Mouse (Mus musculus) bone marrow, adult 2 months (tissue): ENCODE measurements around the gene Mrto4. TPM values are rescaled to one million over a fixed set of nuclear protein-coding genes. Genes with fewer than 3 reads are reported as not detected.

Experiments used
- H3K27ac ChIP-seq: fragments of 200-500 bp; 2 replicates; pipeline ENCODE4 v1.5.1; 2012; ENCODE audit warnings: low read depth, mild to moderate bottlenecking, control low read depth, inconsistent platforms, low read length; ENCODE audit not compliant: control insufficient read depth, poor library complexity, insufficient read depth
- H3K4me1 ChIP-seq: fragments of 200-500 bp; 2 replicates; pipeline ENCODE4 v1.6.1; 2011; ENCODE audit warnings: low read length; ENCODE audit not compliant: control insufficient read depth, insufficient read depth
- H3K4me3 ChIP-seq: fragments of 200-500 bp; replicated peaks from 2 replicates; pipeline ENCODE3; 2011; ENCODE audit warnings: mild to moderate bottlenecking, low read depth, low read length, control low read depth; ENCODE audit not compliant: control insufficient read depth
- CTCF ChIP-seq: fragments of 200-500 bp; IDR thresholded peaks from 2 replicates; pipeline ENCODE4 v1.5.1; 2011; ENCODE audit warnings: low read length, control low read depth; ENCODE audit not compliant: control insufficient read depth, insufficient read depth
- POLR2A ChIP-seq: fragments of 200-500 bp; IDR thresholded peaks from 2 replicates; pipeline ENCODE4 v1.6.1; 2011; ENCODE audit warnings: low read depth, mild to moderate bottlenecking, control low read depth, low read length, borderline replicate concordance; ENCODE audit not compliant: control insufficient read depth
- WGBS: fragments of 180-500 bp; shearing (Covaris S2); methylation state at CpG from one replicate; pipeline ENCODE4 v1.1.7; 2018; 5-methylcytosine and 5-hydroxymethylcytosine counted together
- polyA plus RNA-seq: library from polyadenylated mRNA; stranded (reverse); fragments of >200 nt; gene quantifications from 2 replicates; pipeline ENCODE4 v1.2.4, GENCODE M21; 2011; ENCODE audit warnings: low replicate concordance; ENCODE audit not compliant: missing spikeins, insufficient read depth, insufficient read length

Gene Mrto4
- polyA plus RNA-seq, 1 experiment = 64.4 TPM

DNA sequence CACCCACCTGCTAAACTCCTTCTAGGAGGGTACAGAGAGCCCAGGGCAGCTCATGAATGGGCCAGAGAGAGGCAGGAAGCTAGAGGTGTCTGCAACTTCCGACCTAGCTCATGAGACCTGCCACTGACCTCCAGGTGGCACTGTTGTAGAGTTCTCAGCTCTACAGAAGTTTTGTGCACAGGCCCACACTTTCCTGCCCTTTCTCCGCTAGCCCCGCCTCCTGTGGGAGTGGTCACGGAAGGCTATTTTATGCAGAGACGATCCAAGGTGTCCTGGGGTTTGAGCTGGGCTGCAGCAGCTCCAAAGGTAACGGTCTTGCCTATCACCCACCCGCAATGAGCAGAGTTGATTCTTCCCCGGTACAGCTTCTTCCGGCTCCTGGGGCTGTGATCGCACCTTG, 21.8 kb downstream of the Mrto4 start:
- Histone ChIP-seq H3K4me3 (peak overlapping the region; percentile 80), H3K4me1 (no peaks in the 10 kb centered on the region), H3K27ac (peak overlapping the region; percentile 27; the same call in 1 of the 2 replicates)
- WGBS = 3% methylated on average over 10 of the region's 10 CpGs
- TF ChIP-seq CTCF (peak; percentile 89), POLR2A (no peak)

DNA sequence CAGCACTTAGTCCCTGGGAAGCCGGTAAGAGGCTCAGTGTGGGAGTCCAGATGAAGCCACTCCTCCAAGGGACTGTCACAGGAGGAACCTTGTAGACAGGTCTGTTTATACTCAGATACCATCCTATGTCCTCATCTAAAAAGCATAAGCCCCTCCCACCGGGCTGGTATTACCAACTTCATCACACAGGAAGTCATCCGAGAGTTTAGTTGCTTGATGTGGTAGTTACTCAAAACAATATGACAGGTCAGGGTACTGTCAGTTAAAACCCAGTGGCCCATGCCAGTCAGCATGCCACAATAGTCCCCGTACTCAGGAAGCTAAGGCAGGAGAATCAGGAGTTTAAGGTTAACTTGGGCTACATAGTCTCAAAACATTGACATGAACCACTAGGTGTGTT, 32.6 kb downstream of the Mrto4 start:
- Histone ChIP-seq H3K4me1 (no peaks in the 10 kb centered on the region), H3K27ac (no peak overlapping the region), H3K4me3 (no peak overlapping the region)
- WGBS = 76% methylated on average over 4 of the region's 4 CpGs
- TF ChIP-seq CTCF (no peak), POLR2A (no peak)

DNA sequence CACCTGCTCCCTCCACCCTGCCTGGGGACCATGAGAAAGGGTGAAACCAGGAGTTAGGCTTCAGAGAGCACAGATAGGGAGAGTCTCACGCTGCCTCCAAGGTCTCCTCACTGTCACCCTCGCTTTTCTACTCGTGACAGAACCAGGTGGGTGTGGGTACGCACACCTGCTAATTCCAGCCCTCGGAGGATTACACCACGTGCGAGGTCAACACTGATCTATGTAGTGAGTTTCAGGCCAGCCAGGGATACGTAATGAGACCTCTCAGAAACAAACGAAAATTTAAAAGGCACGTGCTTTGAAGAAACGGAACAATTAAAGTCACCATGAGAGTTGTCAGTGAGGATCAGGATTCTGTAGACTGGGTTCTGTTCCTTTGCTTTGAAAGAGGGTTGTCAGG, 33.9 kb downstream of the Mrto4 start:
- Histone ChIP-seq H3K27ac (no peak overlapping the region), H3K4me1 (no peaks in the 10 kb centered on the region), H3K4me3 (no peak overlapping the region)
- WGBS = 89% methylated on average over 11 of the region's 11 CpGs
- TF ChIP-seq POLR2A (no peak), CTCF (no peak)

DNA sequence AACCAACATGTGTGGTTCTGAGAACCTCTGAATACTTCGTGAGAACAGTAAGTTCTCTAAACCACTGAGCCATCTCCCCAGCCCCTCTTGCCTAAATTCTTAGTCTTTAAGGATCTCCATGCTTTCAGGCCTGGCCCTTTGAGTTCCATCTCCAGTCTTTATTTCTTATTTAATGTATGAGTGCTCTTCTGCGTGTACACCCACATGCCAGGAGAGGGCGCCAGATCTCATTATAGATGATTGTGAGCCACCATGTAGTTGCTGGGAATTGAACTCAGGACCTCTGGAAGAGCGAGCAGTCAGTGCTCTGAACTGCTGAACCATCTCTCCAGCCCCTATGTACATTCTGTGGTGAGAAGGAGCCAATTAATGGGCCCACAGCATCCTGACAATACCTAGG, 39.7 kb downstream of the Mrto4 start:
- H3K4me1 ChIP-seq = peaks cover 4% of the 10 kb centered on the region
- no peak for TF ChIP-seq POLR2A
- TF ChIP-seq CTCF = peak; percentile 45
- H3K4me3 ChIP-seq = no peak overlapping the region
- WGBS = 48% methylated on average over 4 of the region's 4 CpGs
- H3K27ac ChIP-seq = no peak overlapping the region

DNA sequence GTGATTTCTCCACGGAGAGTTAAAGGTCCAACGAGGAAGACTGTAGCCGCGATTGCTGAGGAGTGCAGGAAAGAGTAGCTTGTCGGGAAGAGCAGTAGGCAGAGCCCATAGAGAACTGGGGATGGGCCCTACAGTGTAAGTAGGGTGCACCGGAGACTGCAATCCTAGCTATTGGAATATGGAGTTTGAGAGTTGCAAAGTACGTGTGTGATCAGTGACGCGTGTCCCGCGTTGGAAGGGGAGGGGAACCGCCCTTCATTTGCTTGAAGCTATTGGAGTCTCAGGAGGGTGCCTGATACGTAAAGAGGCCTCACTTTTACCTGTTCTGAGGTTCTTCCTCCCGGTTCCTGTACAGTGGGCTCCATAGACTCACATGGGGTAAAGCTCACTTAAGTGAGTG, 40.7 kb downstream of the Mrto4 start:
- Histone ChIP-seq H3K4me1 (peaks cover 5% of the 10 kb centered on the region), H3K27ac (no peak overlapping the region), H3K4me3 (no peak overlapping the region)
- 34% methylated on average over 14 of the region's 14 CpGs for WGBS
- TF ChIP-seq CTCF (no peak), POLR2A (no peak)

DNA sequence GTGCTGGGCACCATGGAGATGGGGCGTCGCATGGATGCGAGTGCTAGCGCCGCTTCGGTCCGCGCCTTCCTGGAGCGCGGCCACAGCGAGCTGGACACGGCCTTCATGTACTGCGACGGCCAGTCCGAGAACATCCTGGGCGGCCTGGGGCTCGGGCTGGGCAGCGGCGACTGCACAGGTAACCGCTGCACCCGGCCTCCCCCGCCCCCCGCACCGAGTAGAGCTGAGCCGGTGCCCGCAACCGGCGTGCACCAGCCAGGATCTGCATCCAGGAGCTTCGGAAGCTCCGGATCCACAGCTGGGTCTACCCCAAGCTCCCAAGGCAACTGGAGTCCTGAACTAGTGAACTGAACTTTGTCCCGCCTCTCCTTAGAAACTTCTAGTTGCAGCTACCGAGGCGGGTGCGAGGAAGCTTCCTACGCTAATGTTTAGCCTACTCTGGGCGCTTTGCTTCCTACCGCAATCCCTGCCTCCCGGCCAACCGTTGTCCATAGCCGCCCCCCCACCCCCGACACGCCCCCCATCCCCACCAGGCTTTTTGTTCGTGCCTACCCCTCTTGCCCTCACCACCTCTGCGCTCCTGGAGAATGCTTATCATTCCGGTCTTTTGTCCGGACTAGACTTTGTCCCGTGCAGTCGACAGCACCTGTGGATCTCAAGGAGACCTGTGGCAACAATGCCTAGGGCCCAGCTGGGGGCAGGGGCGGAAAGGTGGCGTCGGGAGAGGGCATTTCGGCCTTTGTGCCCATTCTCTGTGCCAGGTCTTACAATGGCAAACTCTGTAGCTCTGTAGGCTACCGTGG, 41.3 kb downstream of the Mrto4 start:
- Histone ChIP-seq H3K4me1 (peaks cover 5% of the 10 kb centered on the region), H3K27ac (peak overlapping the region; percentile 19; the same call in 1 of the 2 replicates), H3K4me3 (peak overlapping the region; percentile 69)
- under 1% methylated on average over 53 of the region's 53 CpGs for WGBS
- TF ChIP-seq CTCF = no peak
- TF ChIP-seq POLR2A = no peak

DNA sequence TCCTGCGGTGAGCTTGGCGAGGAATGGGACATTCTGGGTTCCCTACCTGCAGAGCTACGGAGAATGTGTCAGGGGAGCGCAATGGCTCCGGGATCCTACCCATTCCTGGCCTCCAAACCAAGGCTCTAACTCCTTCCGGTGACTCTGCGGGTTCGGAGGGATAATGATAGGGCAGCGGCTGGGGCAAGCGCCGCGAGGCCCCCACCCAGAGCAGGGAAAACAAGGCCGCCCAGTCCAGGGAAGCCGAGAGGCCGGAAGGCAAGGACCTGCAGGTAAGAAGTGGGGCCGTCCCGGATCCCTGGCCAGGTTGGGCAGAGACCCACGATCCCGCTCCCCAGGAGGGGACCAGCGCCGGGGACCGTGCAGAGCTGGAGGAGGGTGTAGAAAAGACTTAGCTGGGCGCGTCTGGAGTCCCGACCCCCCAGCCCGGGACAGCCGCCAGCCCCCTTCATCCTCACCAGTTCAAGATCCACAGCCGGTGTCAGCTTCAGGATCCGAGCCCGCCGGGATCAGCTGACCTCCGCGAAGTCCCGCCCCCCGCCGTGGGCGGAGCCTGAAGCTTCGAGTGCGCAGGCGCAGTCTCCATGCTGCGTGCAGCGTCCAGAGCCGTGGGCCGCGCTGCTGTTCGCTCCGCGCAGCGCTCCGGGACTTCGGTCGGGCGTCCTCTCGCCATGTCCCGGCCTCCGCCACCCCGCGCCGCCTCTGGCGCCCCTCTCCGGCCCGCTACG, 42.0 kb downstream of the Mrto4 start, which contains the start of the genes Pqlc2 and Akr7a5:
Gene Pqlc2 (minus strand): TSS at position 538 of the 728 bp plus-strand sequence.
Gene Akr7a5 (plus strand): TSS at position 574 of the 728 bp plus-strand sequence.
- Histone ChIP-seq H3K4me1 (peaks cover 7% of the 10 kb centered on the region), H3K4me3 (peak within 1 kb of the TSS; percentile 69), H3K27ac (peak within 1 kb of the TSS; percentile 19; the same call in 1 of the 2 replicates)
- TF ChIP-seq POLR2A (peak; percentile 80; the same call in 1 of the 2 replicates), CTCF (no peak)
- under 1% methylated on average over 63 of the region's 63 CpGs for WGBS

DNA sequence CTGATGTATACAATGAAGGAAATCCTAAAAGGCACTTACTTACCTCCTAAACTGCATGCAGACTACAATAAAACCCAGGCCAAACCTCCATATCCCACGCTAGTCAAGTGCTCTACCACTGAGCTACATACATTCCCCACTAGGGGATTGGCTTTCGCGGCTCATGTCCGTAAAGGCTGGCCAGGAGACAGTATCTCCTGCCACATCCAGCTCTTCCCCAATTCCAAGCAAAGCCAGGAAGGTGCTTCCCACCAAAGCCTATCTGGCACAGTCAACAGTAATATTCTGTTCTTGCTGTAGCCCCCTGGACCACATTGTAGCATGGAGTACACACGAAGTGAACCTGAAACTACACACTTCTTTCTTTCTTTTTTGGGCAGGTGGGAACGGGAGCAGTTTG, 42.7 kb downstream of the Mrto4 start:
- Histone ChIP-seq H3K4me3 (peak overlapping the region; percentile 69), H3K27ac (no peak overlapping the region), H3K4me1 (peaks cover 7% of the 10 kb centered on the region)
- TF ChIP-seq CTCF (no peak), POLR2A (no peak)
- WGBS = 55% methylated on average over 6 of the region's 6 CpGs
